Mouse (Mus musculus): Measurements from ENCODE around the gene Pard3b. TPM values are rescaled to one million over a fixed set of nuclear protein-coding genes. Genes with fewer than 3 reads are reported as not detected.

The Pard3b gene
- polyA plus RNA-seq, 1 experiment, result 0.69 TPM

DNA sequence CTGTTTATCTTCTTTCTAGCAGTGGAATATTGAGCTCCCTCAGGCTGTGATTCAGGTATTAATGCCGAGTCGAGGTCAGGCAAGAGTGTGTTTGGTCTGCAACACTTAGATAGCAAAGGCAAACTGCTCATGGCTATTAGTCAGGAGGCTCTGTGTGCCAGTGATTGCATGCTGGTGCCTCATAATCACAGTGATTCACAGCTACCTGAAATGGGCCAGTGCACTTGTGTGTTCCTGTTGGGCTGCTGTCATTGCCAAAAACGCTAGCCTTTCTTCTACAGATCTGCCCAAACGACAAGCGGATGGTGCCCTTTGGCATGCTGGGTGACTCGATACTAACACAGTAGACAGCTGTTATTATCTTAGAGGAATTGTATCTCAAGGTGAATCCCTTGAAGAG is 416.7 kb downstream of the Pard3b start:
- no peak for DNase-seq (ENCODE audit: low read depth in 1 of 2, low spot score in 2 of 2)
- Histone ChIP-seq H3K27ac (ENCODE audit: insufficient read depth, low read length) (no peak overlapping the region), H3K4me1 (ENCODE audit: control insufficient read depth, insufficient read depth, insufficient read length) (no peaks in the 10 kb centered on the region), H3K27me3 (ENCODE audit: control insufficient read depth, insufficient read depth, low read length) (no peaks in the 10 kb centered on the region), H3K36me3 (ENCODE audit: control insufficient read depth, insufficient read depth, low read length) (no peaks in the 10 kb centered on the region), H3K4me3 (ENCODE audit: extremely low read depth, insufficient read depth, insufficient read length) (no peak overlapping the region)
- WGBS, result 91% methylated on average over 6 of the region's 6 CpGs
- TF ChIP-seq POLR2A (IDR thresholded peaks at IDR 0.05; ENCODE audit: low read depth, low read length) (no peak), CTCF (IDR thresholded peaks at IDR 0.05; ENCODE audit: extremely low read depth, insufficient read depth, insufficient read length, insufficient replicate concordance) (no peak)

DNA sequence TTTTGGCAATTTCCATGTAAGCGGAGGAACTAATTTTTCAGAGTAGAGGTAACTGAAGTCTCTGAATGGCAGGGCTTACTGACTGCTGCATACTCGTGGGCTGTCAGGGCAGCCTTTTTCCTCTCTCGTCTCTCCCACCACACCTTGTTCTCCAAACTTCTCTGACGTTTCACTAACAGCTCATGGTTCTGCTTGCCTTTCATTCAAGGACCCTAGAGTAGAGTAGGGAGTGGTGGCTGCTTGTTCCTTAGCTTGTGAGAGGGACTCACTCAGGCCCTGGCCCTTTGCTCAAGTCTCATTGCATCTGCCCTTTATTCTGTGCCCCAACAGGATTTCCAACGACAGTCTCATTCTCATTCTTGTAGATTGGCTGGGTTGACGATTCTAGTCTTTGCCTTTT is 432.0 kb downstream of the Pard3b start:
- H3K4me1 ChIP-seq (ENCODE audit: control insufficient read depth, insufficient read depth, insufficient read length), result no peaks in the 10 kb centered on the region
- no peaks in the 10 kb centered on the region for H3K36me3 ChIP-seq (ENCODE audit: control insufficient read depth, insufficient read depth, low read length)
- H3K27ac ChIP-seq (ENCODE audit: insufficient read depth, low read length), result no peak overlapping the region
- TF ChIP-seq POLR2A (IDR thresholded peaks at IDR 0.05; ENCODE audit: low read depth, low read length) (no peak), CTCF (IDR thresholded peaks at IDR 0.05; ENCODE audit: extremely low read depth, insufficient read depth, insufficient read length, insufficient replicate concordance) (no peak)
- H3K4me3 ChIP-seq (ENCODE audit: extremely low read depth, insufficient read depth, insufficient read length), result no peak overlapping the region
- no peak for DNase-seq (ENCODE audit: low read depth in 1 of 2, low spot score in 2 of 2)
- H3K27me3 ChIP-seq (ENCODE audit: control insufficient read depth, insufficient read depth, low read length), result no peaks in the 10 kb centered on the region
- WGBS, result 89% methylated on average over 6 of the region's 6 CpGs

DNA sequence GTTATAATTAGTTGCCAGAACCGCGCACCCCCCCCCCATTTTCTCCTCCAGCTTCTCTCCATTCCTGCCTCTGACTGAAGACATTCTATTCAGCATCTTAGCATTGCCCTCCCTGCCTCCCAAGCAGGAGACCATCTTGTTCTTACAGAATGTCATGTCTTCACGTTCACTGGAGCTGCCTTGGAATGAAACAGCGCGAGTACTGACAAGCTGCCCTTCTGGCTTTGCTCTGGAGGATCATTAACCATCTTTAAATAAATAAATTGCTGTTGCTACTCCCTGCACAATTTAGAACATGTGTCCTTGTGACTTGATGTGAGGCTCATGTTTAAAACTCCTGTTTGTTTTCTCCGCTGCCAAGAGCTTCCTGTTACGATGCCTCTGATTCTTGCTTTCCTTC is 432.5 kb downstream of the Pard3b start:
- H3K27ac ChIP-seq (ENCODE audit: insufficient read depth, low read length), result no peak overlapping the region
- TF ChIP-seq POLR2A (IDR thresholded peaks at IDR 0.05; ENCODE audit: low read depth, low read length) (no peak), CTCF (IDR thresholded peaks at IDR 0.05; ENCODE audit: extremely low read depth, insufficient read depth, insufficient read length, insufficient replicate concordance) (no peak)
- H3K4me3 ChIP-seq (ENCODE audit: extremely low read depth, insufficient read depth, insufficient read length), result no peak overlapping the region
- H3K36me3 ChIP-seq (ENCODE audit: control insufficient read depth, insufficient read depth, low read length), result no peaks in the 10 kb centered on the region
- no peak for DNase-seq (ENCODE audit: low read depth in 1 of 2, low spot score in 2 of 2)
- 92% methylated on average over 7 of the region's 7 CpGs for WGBS
- no peaks in the 10 kb centered on the region for H3K4me1 ChIP-seq (ENCODE audit: control insufficient read depth, insufficient read depth, insufficient read length)
- H3K27me3 ChIP-seq (ENCODE audit: control insufficient read depth, insufficient read depth, low read length), result no peaks in the 10 kb centered on the region

DNA sequence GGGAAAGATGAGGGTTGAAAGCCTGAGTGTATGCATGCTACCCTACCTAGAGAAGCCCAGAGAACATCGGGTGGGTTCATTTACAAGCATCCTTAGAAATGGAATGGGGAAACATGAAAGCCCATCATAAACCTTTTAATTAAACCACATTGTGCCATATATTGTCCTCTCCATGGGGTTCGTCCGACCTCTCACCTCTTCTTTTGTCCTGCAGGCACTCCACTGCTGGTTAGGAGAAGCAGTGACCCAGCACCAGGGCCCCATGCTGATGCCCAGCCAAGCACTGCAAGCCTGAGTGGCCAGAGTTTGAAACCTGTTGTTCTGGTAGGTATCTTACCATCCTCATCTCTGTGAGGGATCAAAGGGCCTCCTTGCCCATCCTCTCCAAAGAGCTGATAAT is 437.5 kb downstream of the Pard3b start:
- no peaks in the 10 kb centered on the region for H3K27me3 ChIP-seq (ENCODE audit: control insufficient read depth, insufficient read depth, low read length)
- H3K36me3 ChIP-seq (ENCODE audit: control insufficient read depth, insufficient read depth, low read length), result no peaks in the 10 kb centered on the region
- H3K27ac ChIP-seq (ENCODE audit: insufficient read depth, low read length), result no peak overlapping the region
- TF ChIP-seq POLR2A (IDR thresholded peaks at IDR 0.05; ENCODE audit: low read depth, low read length), result no peak
- TF ChIP-seq CTCF (IDR thresholded peaks at IDR 0.05; ENCODE audit: extremely low read depth, insufficient read depth, insufficient read length, insufficient replicate concordance), result no peak
- 91% methylated on average over 3 of the region's 3 CpGs for WGBS
- DNase-seq (ENCODE audit: low read depth in 1 of 2, low spot score in 2 of 2), result no peak
- no peak overlapping the region for H3K4me3 ChIP-seq (ENCODE audit: extremely low read depth, insufficient read depth, insufficient read length)
- no peaks in the 10 kb centered on the region for H3K4me1 ChIP-seq (ENCODE audit: control insufficient read depth, insufficient read depth, insufficient read length)

DNA sequence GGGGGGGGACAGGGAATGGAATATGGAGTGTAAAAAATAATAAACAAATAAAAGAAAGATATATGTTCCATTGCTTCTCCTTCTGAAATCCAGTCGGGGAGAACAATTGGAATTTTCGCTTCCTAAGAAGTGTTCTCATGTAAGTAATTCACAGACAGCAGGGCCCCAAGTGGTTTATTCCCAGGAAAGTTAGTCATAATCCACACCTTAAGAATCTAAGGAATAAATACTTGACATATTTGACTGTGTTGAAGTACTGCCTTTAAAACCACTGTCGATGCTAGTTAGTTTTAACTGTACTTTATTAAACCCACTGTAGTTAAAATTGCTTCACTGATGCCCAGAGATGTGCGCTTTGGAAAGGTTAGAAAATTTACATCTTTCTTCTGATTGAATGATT is 442.5 kb downstream of the Pard3b start:
- Histone ChIP-seq H3K36me3 (ENCODE audit: control insufficient read depth, insufficient read depth, low read length) (no peaks in the 10 kb centered on the region), H3K4me1 (ENCODE audit: control insufficient read depth, insufficient read depth, insufficient read length) (no peaks in the 10 kb centered on the region), H3K4me3 (ENCODE audit: extremely low read depth, insufficient read depth, insufficient read length) (no peak overlapping the region), H3K27me3 (ENCODE audit: control insufficient read depth, insufficient read depth, low read length) (no peaks in the 10 kb centered on the region), H3K27ac (ENCODE audit: insufficient read depth, low read length) (no peak overlapping the region)
- TF ChIP-seq POLR2A (IDR thresholded peaks at IDR 0.05; ENCODE audit: low read depth, low read length) (no peak), CTCF (IDR thresholded peaks at IDR 0.05; ENCODE audit: extremely low read depth, insufficient read depth, insufficient read length, insufficient replicate concordance) (no peak)
- WGBS, result 90% methylated on average over 4 of the region's 4 CpGs
- DNase-seq (ENCODE audit: low read depth in 1 of 2, low spot score in 2 of 2), result no peak

DNA sequence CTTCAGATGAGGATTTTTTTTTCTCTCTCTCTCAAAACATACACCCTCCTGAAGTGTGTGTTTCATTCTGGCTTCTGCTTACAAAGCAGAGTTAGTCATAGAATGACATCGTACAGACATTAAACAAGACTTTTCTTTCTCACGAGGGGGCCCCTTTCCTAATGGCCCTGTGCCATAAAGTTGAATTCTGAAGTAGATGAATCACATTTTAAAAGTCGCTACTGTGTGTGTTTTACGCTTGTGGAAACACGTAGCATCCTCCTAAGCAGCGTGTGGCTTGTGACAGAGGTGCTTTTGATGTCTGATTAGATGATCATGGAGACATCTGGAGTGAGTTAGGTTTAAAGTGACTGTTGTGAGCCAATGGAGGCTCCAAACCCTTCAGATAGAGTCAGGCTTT is 447.4 kb downstream of the Pard3b start:
- H3K4me3 ChIP-seq (ENCODE audit: extremely low read depth, insufficient read depth, insufficient read length), result no peak overlapping the region
- H3K4me1 ChIP-seq (ENCODE audit: control insufficient read depth, insufficient read depth, insufficient read length), result no peaks in the 10 kb centered on the region
- DNase-seq (ENCODE audit: low read depth in 1 of 2, low spot score in 2 of 2), result no peak
- WGBS, result 79% methylated on average over 6 of the region's 6 CpGs
- TF ChIP-seq POLR2A (IDR thresholded peaks at IDR 0.05; ENCODE audit: low read depth, low read length) (no peak), CTCF (IDR thresholded peaks at IDR 0.05; ENCODE audit: extremely low read depth, insufficient read depth, insufficient read length, insufficient replicate concordance) (no peak)
- H3K27me3 ChIP-seq (ENCODE audit: control insufficient read depth, insufficient read depth, low read length), result no peaks in the 10 kb centered on the region
- H3K36me3 ChIP-seq (ENCODE audit: control insufficient read depth, insufficient read depth, low read length), result no peaks in the 10 kb centered on the region
- no peak overlapping the region for H3K27ac ChIP-seq (ENCODE audit: insufficient read depth, low read length)

DNA sequence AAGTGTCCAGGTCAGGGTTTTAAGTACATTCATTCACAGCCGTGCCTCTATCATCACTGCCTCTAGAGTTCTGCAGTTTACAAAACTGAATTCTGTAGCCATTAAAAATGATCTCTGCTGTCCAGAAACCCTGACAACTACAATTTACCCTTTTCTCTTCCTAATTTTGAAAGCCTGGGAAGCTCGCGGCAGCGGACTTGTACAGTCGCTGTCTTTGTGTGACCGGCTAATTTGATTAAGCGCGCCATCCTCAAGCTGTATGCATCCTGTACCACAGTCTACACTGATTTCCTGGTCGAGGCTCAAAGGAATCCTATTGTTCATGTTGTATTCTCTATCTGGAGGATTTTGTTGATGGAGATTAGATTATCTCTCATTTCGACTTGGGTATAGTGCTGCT is 448.8 kb downstream of the Pard3b start:
- no peak for DNase-seq (ENCODE audit: low read depth in 1 of 2, low spot score in 2 of 2)
- H3K4me3 ChIP-seq (ENCODE audit: extremely low read depth, insufficient read depth, insufficient read length), result no peak overlapping the region

More for the DNA sequence above, 448.8 kb downstream of the Pard3b start:
- Histone ChIP-seq H3K27me3 (ENCODE audit: control insufficient read depth, insufficient read depth, low read length) (no peaks in the 10 kb centered on the region), H3K4me1 (ENCODE audit: control insufficient read depth, insufficient read depth, insufficient read length) (no peaks in the 10 kb centered on the region), H3K36me3 (ENCODE audit: control insufficient read depth, insufficient read depth, low read length) (no peaks in the 10 kb centered on the region), H3K27ac (ENCODE audit: insufficient read depth, low read length) (no peak overlapping the region)
- TF ChIP-seq CTCF (IDR thresholded peaks at IDR 0.05; ENCODE audit: extremely low read depth, insufficient read depth, insufficient read length, insufficient replicate concordance), result no peak
- no peak for TF ChIP-seq POLR2A (IDR thresholded peaks at IDR 0.05; ENCODE audit: low read depth, low read length)
- WGBS, result 93% methylated on average over 10 of the region's 10 CpGs

Measured in spleen, adult 2 months (tissue).